In the genomic region with DNA sequence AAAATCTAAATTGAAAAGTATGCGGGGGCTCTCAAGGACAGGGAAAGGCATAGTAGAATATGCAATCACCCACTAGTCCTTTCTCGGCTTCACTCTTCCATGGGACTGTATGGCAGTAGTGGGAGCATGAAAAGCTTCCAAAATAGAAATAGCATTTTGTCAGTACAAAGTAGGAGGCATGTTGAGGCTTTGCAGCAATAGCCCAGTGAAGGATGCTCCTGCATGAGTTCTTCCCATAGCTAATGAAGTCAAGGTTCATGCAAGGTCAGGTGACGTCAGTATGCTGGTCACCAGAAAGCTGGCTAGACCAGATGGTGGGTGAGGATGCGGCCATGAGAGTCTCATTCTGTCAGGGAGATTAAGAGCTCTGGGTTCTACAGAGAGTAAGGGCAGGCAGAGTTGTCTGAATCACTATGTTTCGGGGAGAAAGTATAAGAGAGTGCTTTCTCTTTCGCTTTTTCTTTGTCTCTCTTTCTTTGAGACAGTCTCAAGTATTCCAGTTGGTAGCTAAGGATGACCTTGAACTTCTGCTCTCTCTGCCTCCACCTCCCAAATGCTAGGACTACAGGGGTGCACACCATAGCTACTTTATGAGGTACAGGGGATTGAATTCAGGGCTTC, we compare ENCODE assay signal across 30 mouse cellular contexts.
DNase-seq lines count a peak whose midpoint lies in the region; ATAC-seq and TF ChIP-seq lines count a peak whose summit lies in the region.
"Had no signal": no experiment of that assay in that cellular context is flagged by ENCODE, and none has a peak within 500 bp of the region (broad histone marks: within the 10 kb centered on the region; RNA-seq: fewer than 3 reads in every experiment).

No protein-coding gene starts in this region.

- H3K27me3 ChIP-seq in limb, embryonic 10.5 days (ENCODE audit: low read depth, poor library complexity, severe bottlenecking) = peaks cover 95% of the 10 kb centered on the region
- H3K27me3 ChIP-seq: heart, embryonic 12.5 days; liver, embryonic 15.5 days; lung, embryonic 15.5 days; midbrain, embryonic 15.5 days had no signal

- no peaks in the 10 kb centered on the region for H3K9me3 ChIP-seq in limb, embryonic 10.5 days (replicated peaks)
- H3K9me3 ChIP-seq: embryonic facial prominence, embryonic 10.5 days; embryonic facial prominence, embryonic 15.5 days; forebrain, embryonic 12.5 days; heart, embryonic 12.5 days; kidney, embryonic 15.5 days; liver, embryonic 15.5 days; lung, embryonic 15.5 days; midbrain, embryonic 10.5 days; midbrain, embryonic 15.5 days; neural tube, embryonic 15.5 days had no signal

- intact Hi-C loops in gastrocnemius, postnatal 14 days (cut with DNase I; ENCODE audit: low total_unique reads) = no loop called here
- intact Hi-C loops in gastrocnemius, adult 2 months (cut with DNase I) = no loop called here

- no peak overlapping the region for H3K27ac ChIP-seq in gastrocnemius, adult 2 months
- no peak overlapping the region for H3K27ac ChIP-seq in limb, embryonic 10.5 days
- H3K27ac ChIP-seq: embryonic facial prominence, embryonic 10.5 days; embryonic facial prominence, embryonic 15.5 days; forebrain, embryonic 12.5 days; heart, adult 2 months; hindbrain, embryonic 14.5 days; kidney, embryonic 15.5 days; liver, embryonic 15.5 days; lung, embryonic 15.5 days; midbrain, embryonic 10.5 days; midbrain, embryonic 15.5 days; neural tube, embryonic 15.5 days; stomach, postnatal 0 days had no signal

- ATAC-seq in inflammation-experienced regulatory T-cells, adult 6 months = peak; percentile 75
- ATAC-seq: forebrain, postnatal 0 days; midbrain, embryonic 15.5 days had no signal

- no peaks in the 10 kb centered on the region for H3K36me3 ChIP-seq in limb, embryonic 10.5 days
- H3K36me3 ChIP-seq: embryonic facial prominence, embryonic 10.5 days; embryonic facial prominence, embryonic 15.5 days; forebrain, embryonic 12.5 days; heart, embryonic 12.5 days; kidney, embryonic 15.5 days; liver, embryonic 15.5 days; lung, embryonic 15.5 days; midbrain, embryonic 10.5 days; midbrain, embryonic 15.5 days; neural tube, embryonic 15.5 days had no signal

- peak; percentile 5 for DNase-seq in gastrocnemius, postnatal 14 days
- no peak for DNase-seq in gastrocnemius, adult 2 months
- peak; percentile 36 to 71 for DNase-seq in adrenal gland, adult (ENCODE audit: inconsistent age in 2 of 2, low spot score in 1 of 2)
- DNase-seq in adrenal gland, postnatal 25 days = peak; percentile 13
- DNase-seq in limb, embryonic 10.5 days (ENCODE audit: low spot score) = no peak
- DNase-seq in lung, adult 2 months = no peak
- DNase-seq: cerebellum, adult 11 months; forebrain, postnatal 0 days; gastrocnemius, postnatal 36 days; heart, adult 2 months; kidney, adult 18-20 months; kidney, postnatal 25 days; liver; retina, postnatal 1 day; right cerebral cortex, postnatal 14 days; thymus, adult 18-20 months; thymus, postnatal 4 days had no signal

- H3K4me1 ChIP-seq in limb, embryonic 10.5 days = no peaks in the 10 kb centered on the region
- no peaks in the 10 kb centered on the region for H3K4me1 ChIP-seq in lung, adult 2 months (ENCODE audit: control insufficient read depth, insufficient read depth, low read length)
- H3K4me1 ChIP-seq: embryonic facial prominence, embryonic 15.5 days; forebrain, embryonic 12.5 days; heart, embryonic 12.5 days; kidney, embryonic 15.5 days; liver, embryonic 15.5 days; lung, embryonic 15.5 days; midbrain, embryonic 10.5 days; midbrain, embryonic 15.5 days; neural tube, embryonic 15.5 days had no signal

- H3K4me3 ChIP-seq in gastrocnemius, adult 2 months = no peak overlapping the region
- H3K4me3 ChIP-seq in limb, embryonic 10.5 days = no peak overlapping the region
- no peak overlapping the region for H3K4me3 ChIP-seq in lung, adult 2 months (replicated peaks; ENCODE audit: extremely low read depth, low read depth, low read length)
- H3K4me3 ChIP-seq: embryonic facial prominence, embryonic 10.5 days; embryonic facial prominence, embryonic 15.5 days; forebrain, embryonic 12.5 days; heart, adult 2 months; heart, embryonic 12.5 days; kidney, embryonic 15.5 days; liver, embryonic 15.5 days; lung, embryonic 15.5 days; midbrain, embryonic 10.5 days; midbrain, embryonic 15.5 days; neural tube, embryonic 15.5 days had no signal

- no peak for TF ChIP-seq POLR2A in lung, adult 2 months (IDR thresholded peaks at IDR 0.05; ENCODE audit: borderline replicate concordance, extremely low read depth, low read depth, low read length)

- no peak for TF ChIP-seq CTCF in gastrocnemius, adult 2 months (IDR thresholded peaks at IDR 0.05)
- no peak for TF ChIP-seq CTCF in lung, adult 2 months (IDR thresholded peaks at IDR 0.05; ENCODE audit: insufficient read depth, low read length)

- 87% methylated on average over 6 of the region's 6 CpGs for WGBS in limb, embryonic 10.5 days
- WGBS in lung, adult 2 months = 83% methylated on average over 6 of the region's 6 CpGs

Comparison
In these comparisons a context has a peak if more than half of its experiments do, and no peak if none do; other contexts are left out.
1. DNase-seq: peak in gastrocnemius, postnatal 14 days (single experiment), adrenal gland, adult (2 of 2) and adrenal gland, postnatal 25 days (single experiment); none in gastrocnemius, adult 2 months (single experiment), limb, embryonic 10.5 days (single experiment) and lung, adult 2 months (single experiment).